Mouse (Mus musculus) heart, postnatal 0 days (tissue): ENCODE measurements at regions not wholly inside any gene's neighbourhood (a gene's known extent, or its start where the extent isn't known, plus 50 kb on each side); places are given as distances from the start of the nearest gene placed in this dataset.

ENCODE experiments used
- CTCF ChIP-seq: IDR thresholded peaks from 2 replicates; pipeline ENCODE4 v1.5.1; 2016; ENCODE audit warnings: antibody characterized with exemption, control low read depth, low read depth
- EP300 ChIP-seq: IDR thresholded peaks from 2 replicates; pipeline ENCODE4 v1.6.1; 2016; ENCODE audit warnings: antibody characterized with exemption, low read depth

GRCm38 (mm10) chr15:51244596-51244995 lies 2640.1 kb upstream of the Gm7489 start:
- TF ChIP-seq CTCF (no peak), EP300 (no peak)
